Mouse (Mus musculus): ENCODE measurements around the gene Rpap1. TPM values are rescaled to one million over a fixed set of nuclear protein-coding genes. Genes with fewer than 3 reads are reported as not detected.

Rpap1 gene
- polyA plus RNA-seq, 1 experiment = 13.8 TPM

- no peaks in the 10 kb centered on the region for H3K27me3 ChIP-seq (replicated peaks; ENCODE audit: control insufficient read depth, insufficient read depth, low read length)
- DNase-seq = no peak
- no peak overlapping the region for H3K27ac ChIP-seq (ENCODE audit: insufficient read depth, low read depth, low read length)
- H3K4me1 ChIP-seq (ENCODE audit: control insufficient read depth, insufficient read depth, low read length) = no peaks in the 10 kb centered on the region
- H3K36me3 ChIP-seq (ENCODE audit: control insufficient read depth, insufficient read depth, low read length) = no peaks in the 10 kb centered on the region
- H3K4me3 ChIP-seq (ENCODE audit: insufficient read depth, low read depth, low read length) = no peak overlapping the region
- WGBS = 57% methylated on average over 7 of the region's 7 CpGs
- TF ChIP-seq POLR2A (IDR thresholded peaks at IDR 0.05; ENCODE audit: low read depth, low read length) (no peak), CTCF (conservative IDR thresholded peaks at IDR 0.05; ENCODE audit: insufficient read depth, insufficient read length, low read depth, low read length) (no peak)
Observed at GRCm38 (mm10) chr2:119814376-119814933, 27.1 kb upstream of the Rpap1 start.

GRCm38 (mm10) chr2:119811490-119812146, 24.3 kb upstream of the Rpap1 start:
- Histone ChIP-seq H3K27ac (ENCODE audit: insufficient read depth, low read depth, low read length) (no peak overlapping the region), H3K4me1 (ENCODE audit: control insufficient read depth, insufficient read depth, low read length) (no peaks in the 10 kb centered on the region), H3K4me3 (ENCODE audit: insufficient read depth, low read depth, low read length) (no peak overlapping the region), H3K36me3 (ENCODE audit: control insufficient read depth, insufficient read depth, low read length) (no peaks in the 10 kb centered on the region), H3K27me3 (replicated peaks; ENCODE audit: control insufficient read depth, insufficient read depth, low read length) (no peaks in the 10 kb centered on the region)
- no peak for TF ChIP-seq POLR2A (IDR thresholded peaks at IDR 0.05; ENCODE audit: low read depth, low read length)
- TF ChIP-seq CTCF (conservative IDR thresholded peaks at IDR 0.05; ENCODE audit: insufficient read depth, insufficient read length, low read depth, low read length) = no peak
- WGBS = 84% methylated on average over 14 of the region's 14 CpGs
- no peak for DNase-seq

GRCm38 (mm10) chr2:119810890-119811289, 23.6 kb upstream of the Rpap1 start:
- Histone ChIP-seq H3K36me3 (ENCODE audit: control insufficient read depth, insufficient read depth, low read length) (no peaks in the 10 kb centered on the region), H3K27me3 (replicated peaks; ENCODE audit: control insufficient read depth, insufficient read depth, low read length) (no peaks in the 10 kb centered on the region), H3K4me3 (ENCODE audit: insufficient read depth, low read depth, low read length) (no peak overlapping the region), H3K4me1 (ENCODE audit: control insufficient read depth, insufficient read depth, low read length) (no peaks in the 10 kb centered on the region), H3K27ac (ENCODE audit: insufficient read depth, low read depth, low read length) (no peak overlapping the region)
- TF ChIP-seq CTCF (conservative IDR thresholded peaks at IDR 0.05; ENCODE audit: insufficient read depth, insufficient read length, low read depth, low read length) (no peak), POLR2A (IDR thresholded peaks at IDR 0.05; ENCODE audit: low read depth, low read length) (no peak)
- no peak for DNase-seq
- 72% methylated on average over 12 of the region's 12 CpGs for WGBS

GRCm38 (mm10) chr2:119808881-119809280, 21.5 kb upstream of the Rpap1 start:
- Histone ChIP-seq H3K4me1 (ENCODE audit: control insufficient read depth, insufficient read depth, low read length) (no peaks in the 10 kb centered on the region), H3K4me3 (ENCODE audit: insufficient read depth, low read depth, low read length) (no peak overlapping the region), H3K36me3 (ENCODE audit: control insufficient read depth, insufficient read depth, low read length) (no peaks in the 10 kb centered on the region), H3K27ac (ENCODE audit: insufficient read depth, low read depth, low read length) (no peak overlapping the region), H3K27me3 (replicated peaks; ENCODE audit: control insufficient read depth, insufficient read depth, low read length) (no peaks in the 10 kb centered on the region)
- TF ChIP-seq CTCF (conservative IDR thresholded peaks at IDR 0.05; ENCODE audit: insufficient read depth, insufficient read length, low read depth, low read length) (no peak), POLR2A (IDR thresholded peaks at IDR 0.05; ENCODE audit: low read depth, low read length) (no peak)
- DNase-seq = no peak
- whole genome bisulfite sequencing = 67% methylated on average over 4 of the region's 4 CpGs

- Histone ChIP-seq H3K4me1 (ENCODE audit: control insufficient read depth, insufficient read depth, low read length) (no peaks in the 10 kb centered on the region), H3K27me3 (replicated peaks; ENCODE audit: control insufficient read depth, insufficient read depth, low read length) (no peaks in the 10 kb centered on the region), H3K4me3 (ENCODE audit: insufficient read depth, low read depth, low read length) (no peak overlapping the region), H3K27ac (ENCODE audit: insufficient read depth, low read depth, low read length) (no peak overlapping the region), H3K36me3 (ENCODE audit: control insufficient read depth, insufficient read depth, low read length) (no peaks in the 10 kb centered on the region)
- TF ChIP-seq POLR2A (IDR thresholded peaks at IDR 0.05; ENCODE audit: low read depth, low read length) (no peak), CTCF (conservative IDR thresholded peaks at IDR 0.05; ENCODE audit: insufficient read depth, insufficient read length, low read depth, low read length) (no peak)
- 67% methylated on average over 4 of the region's 4 CpGs for WGBS
- DNase-seq = no peak
Observed at GRCm38 (mm10) chr2:119808438-119808837, 21.1 kb upstream of the Rpap1 start.

- WGBS = 84% methylated on average over 8 of the region's 8 CpGs
- TF ChIP-seq CTCF (conservative IDR thresholded peaks at IDR 0.05; ENCODE audit: insufficient read depth, insufficient read length, low read depth, low read length) = no peak
- no peak for TF ChIP-seq POLR2A (IDR thresholded peaks at IDR 0.05; ENCODE audit: low read depth, low read length)
- H3K36me3 ChIP-seq (ENCODE audit: control insufficient read depth, insufficient read depth, low read length) = no peaks in the 10 kb centered on the region
Observed at GRCm38 (mm10) chr2:119805536-119805935, 18.2 kb upstream of the Rpap1 start.

GRCm38 (mm10) chr2:119804776-119805175, 17.4 kb upstream of the Rpap1 start:
- Histone ChIP-seq H3K27me3 (replicated peaks; ENCODE audit: control insufficient read depth, insufficient read depth, low read length) (no peaks in the 10 kb centered on the region), H3K4me1 (ENCODE audit: control insufficient read depth, insufficient read depth, low read length) (peaks cover 5% of the 10 kb centered on the region; the same call in 1 of the 2 replicates), H3K27ac (ENCODE audit: insufficient read depth, low read depth, low read length) (no peak overlapping the region), H3K36me3 (ENCODE audit: control insufficient read depth, insufficient read depth, low read length) (no peaks in the 10 kb centered on the region), H3K4me3 (ENCODE audit: insufficient read depth, low read depth, low read length) (no peak overlapping the region)
- no peak for TF ChIP-seq CTCF (conservative IDR thresholded peaks at IDR 0.05; ENCODE audit: insufficient read depth, insufficient read length, low read depth, low read length)
- TF ChIP-seq POLR2A (IDR thresholded peaks at IDR 0.05; ENCODE audit: low read depth, low read length) = no peak
- no peak for DNase-seq
- 73% methylated on average over 9 of the region's 9 CpGs for WGBS

More at GRCm38 (mm10) chr2:119805536-119805935, 18.2 kb upstream of the Rpap1 start:
- Histone ChIP-seq H3K27me3 (replicated peaks; ENCODE audit: control insufficient read depth, insufficient read depth, low read length) (no peaks in the 10 kb centered on the region), H3K4me1 (ENCODE audit: control insufficient read depth, insufficient read depth, low read length) (no peaks in the 10 kb centered on the region), H3K4me3 (ENCODE audit: insufficient read depth, low read depth, low read length) (no peak overlapping the region), H3K27ac (ENCODE audit: insufficient read depth, low read depth, low read length) (no peak overlapping the region)
- no peak for DNase-seq

Data from kidney, adult 2 months (tissue).